In the genomic region with DNA sequence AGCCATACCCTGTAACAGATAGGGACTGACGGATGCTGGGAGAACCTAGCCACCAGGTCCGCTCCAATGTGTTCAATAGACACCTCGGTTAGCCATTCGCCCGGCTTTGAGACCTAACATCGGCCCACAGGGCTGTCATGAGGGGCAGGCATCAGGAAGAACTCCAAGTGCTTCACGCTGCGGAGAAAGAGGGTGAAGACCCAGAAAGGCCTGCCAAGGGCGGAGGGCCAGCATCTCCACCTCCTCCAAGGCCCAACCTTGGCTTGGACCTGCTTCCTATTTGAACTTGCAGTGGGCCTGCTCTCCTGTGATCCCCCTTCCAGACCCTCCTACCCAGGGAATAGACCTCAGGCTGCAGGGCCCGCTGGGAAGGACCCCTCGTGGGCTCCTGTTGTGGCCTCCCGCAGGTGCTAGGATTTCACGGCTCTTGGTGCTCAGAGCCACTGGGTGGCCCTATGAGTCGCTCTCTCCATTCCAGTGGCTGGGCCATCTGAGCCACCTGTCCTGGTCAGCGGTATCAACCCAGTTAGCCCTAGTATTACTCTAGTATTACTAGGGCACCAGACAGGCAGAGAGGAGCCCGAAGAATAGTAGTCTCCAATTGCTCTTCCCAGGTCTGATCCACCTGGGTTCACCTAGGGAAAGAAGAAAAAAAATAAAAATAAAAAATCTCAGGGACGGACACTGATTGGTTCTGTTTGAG, we compare ENCODE assay signal across 7 mouse cellular contexts. TPM values are rescaled to one million over a fixed set of nuclear protein-coding genes. Genes with fewer than 3 reads are reported as not detected.
A peak's percentile ranks its signal among the peaks of the same experiment; 100 is the strongest.
DNase-seq lines count a peak whose midpoint lies in the region; ATAC-seq lines count a peak whose summit lies in the region.

No protein-coding gene starts in this region.

- peaks cover 21 to 34% of the 10 kb centered on the region in 2 experiments for H3K4me1 ChIP-seq in heart, embryonic 14.5 days (ENCODE audit: control insufficient read depth in 2 of 2, insufficient read depth in 2 of 2, low read length in 2 of 2)
- peaks cover 22% of the 10 kb centered on the region for H3K4me1 ChIP-seq in heart, embryonic 11.5 days (ENCODE audit: control insufficient read depth, insufficient read depth, low read length)
- H3K4me1 ChIP-seq in limb, embryonic 12.5 days (replicated peaks): peaks cover 55% of the 10 kb centered on the region

- H3K27ac ChIP-seq in heart, embryonic 14.5 days (replicated peaks in 1 of 2; ENCODE audit: control insufficient read depth in 1 of 2, insufficient read depth in 1 of 2, low read depth in 2 of 2, low read length in 2 of 2): peak overlapping the region in 1 of 2 experiments; percentile 92; a peak in 1 of 4 replicates
- no peak overlapping the region for H3K27ac ChIP-seq in heart, embryonic 11.5 days (ENCODE audit: low read depth, low read length)
- peak overlapping the region; percentile 94 for H3K27ac ChIP-seq in limb, embryonic 12.5 days

- DNase-seq in testis, postnatal 10 days (ENCODE audit: low spot score): peak; percentile 61
- DNase-seq in testis, postnatal 14 days (ENCODE audit: low spot score): no peak
- DNase-seq in urinary bladder, adult 18-20 months (ENCODE audit: low spot score in 2 of 2): no peak
- DNase-seq in right cerebral cortex, postnatal 10 days (ENCODE audit: low spot score in 2 of 2): no peak

- no peak overlapping the region for H3K9ac ChIP-seq in heart, embryonic 14.5 days (ENCODE audit: low read length)
- no peak overlapping the region for H3K9ac ChIP-seq in heart, embryonic 11.5 days (ENCODE audit: low read depth, low read length)
- H3K9ac ChIP-seq in limb, embryonic 12.5 days (replicated peaks): no peak overlapping the region

- H3K4me2 ChIP-seq in heart, embryonic 14.5 days (ENCODE audit: low read length): peak overlapping the region; percentile 65; the same call in 1 of the 2 replicates
- H3K4me2 ChIP-seq in heart, embryonic 11.5 days: no peak overlapping the region
- H3K4me2 ChIP-seq in limb, embryonic 12.5 days: no peak overlapping the region

- WGBS in heart, embryonic 14.5 days: 79% methylated on average over 17 of the region's 17 CpGs
- 76% methylated on average over 17 of the region's 17 CpGs for WGBS in heart, embryonic 11.5 days (ENCODE audit: insufficient replicate concordance)
- WGBS in limb, embryonic 12.5 days: 77% methylated on average over 17 of the region's 17 CpGs

- no peaks in the 10 kb centered on the region for H3K36me3 ChIP-seq in heart, embryonic 14.5 days (ENCODE audit: control insufficient read depth, insufficient read depth, low read length)
- H3K36me3 ChIP-seq in heart, embryonic 11.5 days (ENCODE audit: control insufficient read depth, insufficient read depth, low read length): no peaks in the 10 kb centered on the region
- no peaks in the 10 kb centered on the region for H3K36me3 ChIP-seq in limb, embryonic 12.5 days

- no peak overlapping the region for H3K4me3 ChIP-seq in heart, embryonic 14.5 days (ENCODE audit: control insufficient read depth in 1 of 2, insufficient read depth in 1 of 2, low read depth in 1 of 2, low read length in 2 of 2)
- H3K4me3 ChIP-seq in heart, embryonic 11.5 days (ENCODE audit: low read depth, low read length): no peak overlapping the region
- no peak overlapping the region for H3K4me3 ChIP-seq in limb, embryonic 12.5 days (replicated peaks)

- no peaks in the 10 kb centered on the region for H3K27me3 ChIP-seq in heart, embryonic 14.5 days (ENCODE audit: control insufficient read depth, insufficient read depth, low read length)
- no peaks in the 10 kb centered on the region; the same call in 1 of the 2 replicates for H3K27me3 ChIP-seq in heart, embryonic 11.5 days (ENCODE audit: control insufficient read depth, insufficient read depth, low read length)
- H3K27me3 ChIP-seq in limb, embryonic 12.5 days: no peaks in the 10 kb centered on the region

- ATAC-seq in heart, embryonic 14.5 days (ENCODE audit: insufficient number of reproducible peaks, insufficient read depth, low FRiP score, low read depth): no peak
- ATAC-seq in heart, embryonic 11.5 days (replicated peaks; ENCODE audit: insufficient number of reproducible peaks, low FRiP score, low TSS enrichment): no peak
- ATAC-seq in limb, embryonic 12.5 days (ENCODE audit: insufficient number of reproducible peaks, insufficient read depth, low FRiP score, low TSS enrichment, low read depth): no peak; the same call in 1 of the 2 replicates

- H3K9me3 ChIP-seq in heart, embryonic 14.5 days (ENCODE audit: control insufficient read depth, low read length): no peaks in the 10 kb centered on the region
- no peaks in the 10 kb centered on the region; the same call in 1 of the 2 replicates for H3K9me3 ChIP-seq in heart, embryonic 11.5 days (replicated peaks; ENCODE audit: control insufficient read depth, low read length)
- H3K9me3 ChIP-seq in limb, embryonic 12.5 days: no peaks in the 10 kb centered on the region

RNA-seq across cellular contexts. Expression of gene Fam92b, which starts 13.0 kb away (rescaled TPM):
- polyA plus RNA-seq in heart, embryonic 14.5 days (2014; fragmentation: Nextera tagmentation; extraction: Ambion mirVana): not detected in 2 replicates
- polyA plus RNA-seq in heart, embryonic 11.5 days (2014; fragmentation: Nextera tagmentation; extraction: Ambion mirVana): 0.41 TPM in 1 of 2 replicates, not detected in the other
- not detected in 2 replicates for polyA plus RNA-seq in limb, embryonic 12.5 days (2016; fragmentation: Nextera tagmentation; extraction: Ambion mirVana)

RNA-seq across cellular contexts. Expression of gene Gse1, which starts 38.0 kb away (rescaled TPM):
- 12.0 and 12.2 TPM in 2 replicates for polyA plus RNA-seq in heart, embryonic 14.5 days (2014; fragmentation: Nextera tagmentation; extraction: Ambion mirVana)
- 12.8 and 12.9 TPM in 2 replicates for polyA plus RNA-seq in heart, embryonic 11.5 days (2014; fragmentation: Nextera tagmentation; extraction: Ambion mirVana)
- 7.6 and 9.1 TPM in 2 replicates for polyA plus RNA-seq in limb, embryonic 12.5 days (2016; fragmentation: Nextera tagmentation; extraction: Ambion mirVana)
